Mouse (Mus musculus) right cerebral cortex, adult 2 months (tissue): ENCODE data around the gene Dpep2nb.
"Not testable (repeated sequence)": the region's sequence is repeated elsewhere in the genome, so short reads cannot be mapped to it uniquely, and the experiment has no call there.

Source experiments
- DNase-seq, 2 experiments: peaks; one replicate each; pipeline ENCODE4 v3.0.0; 2021 to 2022; ENCODE audit warnings: low spot score in 2 of 2

Dpep2nb gene

DNA sequence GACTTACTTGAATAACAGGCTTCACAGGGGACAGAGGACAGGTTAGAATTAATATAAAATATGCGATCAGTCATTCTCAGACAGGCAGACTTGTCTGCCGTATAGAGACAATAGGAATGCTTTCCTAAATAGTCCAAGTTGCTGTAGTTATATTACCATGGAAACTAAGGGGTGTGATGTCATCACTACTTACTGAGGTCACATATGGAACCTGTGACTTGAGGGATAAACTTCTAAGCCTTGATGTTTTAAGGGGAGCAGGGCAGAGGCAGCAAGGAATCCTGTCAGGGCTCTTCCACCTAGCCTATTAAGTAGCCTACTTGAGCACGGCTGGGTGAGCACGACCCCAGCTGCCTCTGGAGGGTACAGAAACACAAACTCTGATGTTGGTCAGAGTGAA is at the start of gene Dpep2nb:
Gene Dpep2nb (minus strand): TSS at position 101 of the 400 bp plus-strand sequence.
- DNase-seq, result no peak

DNA sequence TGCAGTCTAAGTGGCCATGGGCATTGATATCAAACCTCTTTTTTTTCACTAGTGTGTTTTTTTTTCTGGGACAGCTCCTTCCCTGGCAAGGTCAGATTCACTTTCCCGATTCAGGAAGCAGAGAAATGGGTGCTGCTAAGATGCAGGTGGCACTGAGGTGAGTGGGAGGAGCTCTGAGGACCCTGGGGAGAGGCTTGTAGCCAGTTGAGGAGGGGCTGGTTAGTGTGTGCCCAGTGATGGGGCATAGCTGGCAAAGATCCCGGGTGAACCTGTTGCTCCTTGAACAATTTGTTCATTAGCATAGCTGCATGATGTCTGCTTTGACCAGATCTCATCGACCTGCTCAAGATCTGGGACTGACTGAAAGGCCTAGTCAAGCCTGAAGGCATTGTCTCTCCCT is 49.3 kb upstream of the Dpep2nb start:
- DNase-seq, result no peak

DNA sequence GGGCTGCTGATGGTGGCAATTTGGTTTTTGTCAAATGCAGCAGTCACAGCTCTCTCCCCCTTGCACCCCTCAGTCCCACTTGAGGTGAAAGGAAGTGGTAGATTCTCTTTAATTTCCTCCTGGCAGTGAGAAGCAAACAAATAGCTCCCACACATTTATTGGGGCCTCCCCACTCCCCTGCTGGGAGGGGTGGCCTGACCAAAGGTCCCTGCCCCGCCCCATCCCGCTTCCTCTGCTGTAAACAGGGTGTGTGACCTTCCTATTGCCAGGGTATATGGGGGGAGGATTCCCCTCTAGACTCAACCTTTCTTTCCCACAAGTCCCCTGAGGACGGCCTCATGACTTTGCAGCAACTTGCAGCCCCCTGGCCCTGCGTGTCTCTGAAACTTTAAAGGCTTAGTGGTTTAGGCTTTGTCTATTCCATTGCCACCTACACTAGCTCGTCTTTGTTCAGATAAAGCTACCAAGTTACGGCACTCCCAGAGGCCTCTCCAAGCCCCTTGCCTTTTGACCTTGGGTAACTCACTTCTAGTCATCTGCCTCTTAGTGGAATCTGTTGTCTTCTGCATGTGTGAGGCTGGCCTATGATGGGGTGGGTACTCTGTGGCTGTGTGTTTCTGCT is 48.5 kb upstream of the Dpep2nb start:
- no peak for DNase-seq

DNA sequence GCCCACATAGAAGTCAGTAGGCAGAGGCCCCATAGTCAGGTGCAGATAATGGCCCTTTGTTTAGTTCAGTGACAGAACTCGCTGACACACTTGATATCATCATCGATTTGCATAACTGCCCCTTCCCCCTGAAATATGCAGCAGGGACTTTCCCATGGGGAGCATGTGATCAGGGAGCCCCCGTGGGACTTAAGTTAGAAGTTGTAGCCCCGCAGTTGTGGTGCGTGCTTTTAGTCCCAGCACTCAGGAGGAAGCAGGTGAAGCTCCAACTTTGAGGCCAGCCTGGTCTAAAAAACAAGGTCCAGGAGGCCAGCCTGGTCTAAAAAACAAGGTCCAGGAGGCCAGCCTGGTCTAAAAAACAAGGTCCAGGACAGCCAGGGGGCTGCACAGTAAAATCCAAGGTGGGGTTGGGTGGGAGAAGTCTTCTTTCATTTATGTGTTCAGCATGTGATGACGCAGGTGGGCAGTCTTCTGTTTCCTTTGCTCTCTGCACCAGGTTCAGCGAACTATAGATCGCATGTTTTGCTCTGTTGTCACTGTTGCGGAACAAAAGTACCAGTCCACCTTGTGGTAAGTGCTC is 46.8 kb upstream of the Dpep2nb start:
- no peak for DNase-seq

DNA sequence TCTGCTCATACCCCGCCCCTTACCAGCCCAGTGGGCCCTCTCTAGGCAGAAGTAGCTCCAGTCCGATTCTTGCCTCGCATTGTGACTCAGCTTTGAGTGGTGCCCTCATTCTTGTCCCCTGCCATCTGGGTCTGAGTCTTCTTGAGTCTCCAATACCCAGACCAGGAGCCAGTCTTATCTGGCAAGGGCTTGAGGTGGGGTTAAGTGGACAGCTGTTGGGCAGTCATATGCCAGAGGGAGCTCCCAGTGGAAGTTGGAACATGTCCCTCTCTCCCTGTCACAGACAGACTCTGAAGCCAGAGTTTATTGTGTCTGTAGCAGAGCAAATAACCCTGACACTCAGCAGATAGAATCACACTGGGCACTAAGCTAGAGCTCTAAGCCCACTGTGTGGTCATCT is 45.3 kb upstream of the Dpep2nb start:
- no peak for DNase-seq

DNA sequence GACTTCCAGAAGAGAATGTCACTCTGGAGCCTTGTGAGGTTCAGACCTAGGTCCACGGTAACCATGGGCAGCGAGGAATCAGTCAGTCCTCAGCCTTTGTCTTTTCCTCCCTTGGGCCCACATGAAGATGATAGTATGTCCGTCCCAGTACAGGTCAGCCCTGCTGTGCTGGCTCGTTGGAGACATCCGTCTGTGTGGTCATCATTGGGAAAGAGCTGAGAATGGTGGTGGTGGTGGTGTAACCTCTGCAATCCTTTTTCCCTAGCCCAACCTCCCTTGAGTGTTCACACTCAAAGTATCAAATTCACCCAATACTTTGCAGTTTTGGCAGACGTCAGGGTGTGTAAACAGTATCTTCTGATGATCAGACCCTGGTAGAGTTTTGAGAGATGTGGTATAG is 44.1 kb upstream of the Dpep2nb start:
- no peak for DNase-seq

DNA sequence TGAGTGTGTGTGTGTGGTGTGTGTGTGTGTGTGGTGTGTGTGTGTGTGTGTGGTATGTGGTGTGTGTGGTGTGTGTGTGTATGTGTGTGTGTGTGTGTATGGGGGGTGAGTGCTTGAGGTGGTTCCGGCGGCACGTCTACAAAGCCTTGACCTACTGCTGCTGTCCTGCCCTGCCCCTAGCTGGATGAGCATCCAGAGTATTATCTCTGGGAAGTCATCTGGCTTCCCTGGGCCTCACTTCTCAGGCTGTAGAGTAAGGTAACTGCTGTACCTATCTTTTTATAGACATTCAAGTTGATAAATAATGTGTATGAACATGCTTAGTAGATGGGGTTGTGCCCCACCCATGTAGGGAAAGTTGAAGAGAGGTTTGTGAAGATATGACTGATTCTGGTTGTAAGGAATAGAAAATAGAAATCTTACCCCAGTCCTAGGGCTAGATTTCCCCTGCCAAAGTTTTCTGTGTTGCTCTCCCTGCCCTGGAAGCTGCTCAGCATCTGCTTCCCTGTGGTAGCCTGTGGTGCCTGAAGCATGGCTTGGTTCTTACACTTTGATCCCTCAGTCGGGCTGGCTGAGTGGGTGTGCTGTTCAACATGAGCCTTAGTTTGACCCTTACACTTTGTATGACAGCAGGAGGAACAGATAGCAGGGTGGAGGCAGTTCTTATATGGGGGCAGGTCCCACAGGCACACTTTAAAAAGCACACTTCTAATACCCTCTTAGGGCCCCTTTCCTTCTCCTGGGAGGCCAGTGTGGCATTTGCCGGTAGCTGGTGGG is 42.3 kb upstream of the Dpep2nb start:
- DNase-seq, result no peak

DNA sequence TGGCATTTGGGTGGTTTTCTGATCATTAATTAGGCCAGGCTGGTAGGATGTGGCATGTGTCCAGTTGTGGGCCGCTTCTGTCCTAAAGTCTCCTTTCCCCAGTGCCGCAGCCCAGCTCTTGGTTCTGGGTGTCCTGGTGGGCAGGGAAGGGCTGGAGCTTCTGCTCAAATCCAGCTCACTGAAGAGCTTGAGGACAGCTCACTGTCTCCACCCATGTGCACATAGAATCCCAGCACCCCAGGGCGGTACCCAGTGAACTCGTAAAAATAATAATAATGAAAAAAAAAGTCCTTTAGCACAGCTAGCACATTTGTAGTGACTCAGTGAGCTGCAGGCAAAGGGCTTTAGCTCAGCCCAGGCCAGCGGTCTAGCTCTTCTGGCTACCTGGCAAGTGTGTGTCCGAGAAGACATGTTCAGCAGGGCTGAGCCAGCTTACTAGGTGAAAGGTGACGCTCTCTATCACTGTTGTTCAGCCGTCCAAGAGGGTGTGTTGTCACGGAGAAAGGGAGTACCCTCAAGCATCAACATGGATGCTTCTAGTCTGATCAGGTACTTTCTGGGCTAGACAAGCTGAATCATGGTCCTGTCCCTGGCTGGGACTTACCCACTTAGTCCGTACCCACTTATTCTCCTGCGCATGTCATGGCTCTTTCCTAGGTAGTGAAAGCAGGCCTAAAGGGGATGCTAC is 41.2 kb upstream of the Dpep2nb start:
- no peak for DNase-seq

DNA sequence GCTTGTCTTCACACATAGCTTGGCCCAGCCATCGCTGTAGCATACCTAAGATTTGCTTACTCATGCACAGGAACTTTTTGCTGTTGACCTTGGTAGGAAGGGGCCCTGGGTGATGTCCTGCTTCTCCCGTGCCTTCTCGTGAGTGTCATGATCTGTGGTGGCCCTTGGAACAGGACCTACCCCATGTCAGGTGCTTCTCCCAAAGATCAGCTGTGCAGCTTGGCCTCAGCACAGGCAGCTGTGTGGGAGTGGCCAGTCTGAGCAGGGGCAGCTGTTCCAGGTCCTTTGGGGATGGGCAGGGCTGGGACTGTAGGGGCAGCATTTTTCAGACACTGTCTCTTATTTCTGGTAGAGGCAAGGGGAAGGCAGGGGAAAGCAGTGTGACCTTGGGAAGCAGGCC is 38.4 kb upstream of the Dpep2nb start:
- no peak for DNase-seq

DNA sequence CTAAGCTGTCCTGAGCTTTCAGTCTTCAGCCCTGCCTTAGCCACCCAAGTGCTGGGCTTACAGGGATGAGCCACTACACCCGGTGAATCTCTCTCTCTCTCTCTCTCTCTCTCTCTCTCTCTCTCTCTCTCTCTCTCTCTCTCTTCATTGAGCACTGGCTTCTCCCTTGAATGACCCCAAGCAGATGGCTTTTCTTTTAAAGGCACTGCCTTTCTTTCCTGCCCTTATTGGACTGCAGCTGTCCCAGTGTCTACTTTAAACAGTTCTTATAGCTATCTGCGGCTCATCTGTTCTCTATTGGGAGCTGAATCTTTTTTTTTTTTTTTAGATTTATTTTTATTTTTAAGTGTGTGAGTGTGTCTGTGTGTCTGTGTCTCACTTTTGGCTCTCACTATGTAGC is 37.3 kb upstream of the Dpep2nb start:
- no peak for DNase-seq

DNA sequence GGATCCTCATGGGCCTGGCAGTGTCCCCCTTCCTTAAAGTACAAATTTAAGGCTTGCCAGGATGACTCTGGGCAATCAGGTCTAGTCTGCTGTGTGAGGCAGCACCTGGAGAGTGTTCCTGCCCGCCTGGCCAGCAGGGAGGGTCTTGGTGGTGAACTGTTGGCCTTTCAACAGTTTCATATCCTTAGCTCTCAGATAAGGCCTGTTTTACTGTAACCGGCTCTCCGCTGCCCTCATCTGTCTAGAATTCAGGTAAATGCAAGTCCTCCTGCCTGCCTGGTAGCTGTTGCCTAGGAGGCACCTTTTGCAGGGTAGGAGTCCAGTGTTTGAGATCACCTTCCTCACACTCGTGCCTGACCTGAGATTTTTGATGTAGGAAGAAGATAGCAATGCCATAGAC is 34.4 kb upstream of the Dpep2nb start:
- no peak for DNase-seq

DNA sequence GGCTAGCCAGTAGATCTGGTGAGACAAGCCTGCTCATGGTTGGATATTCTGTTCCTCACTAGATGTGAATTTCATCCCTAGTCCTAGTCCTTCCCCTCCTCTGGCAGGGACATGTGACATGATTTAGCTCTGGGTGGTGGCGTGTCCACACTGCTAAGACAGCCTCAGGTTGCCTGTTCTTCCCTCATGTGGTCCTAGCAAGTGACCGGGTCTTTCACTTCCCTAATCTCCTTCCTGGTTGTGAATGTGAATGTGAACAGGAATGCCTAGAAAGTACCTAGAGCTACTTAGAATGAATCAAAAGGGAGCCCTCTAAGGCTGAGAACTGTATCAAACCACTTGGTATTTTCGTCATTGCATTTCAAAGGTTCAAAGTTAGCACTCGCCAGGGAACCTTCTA is 33.8 kb upstream of the Dpep2nb start:
- no peak for DNase-seq

DNA sequence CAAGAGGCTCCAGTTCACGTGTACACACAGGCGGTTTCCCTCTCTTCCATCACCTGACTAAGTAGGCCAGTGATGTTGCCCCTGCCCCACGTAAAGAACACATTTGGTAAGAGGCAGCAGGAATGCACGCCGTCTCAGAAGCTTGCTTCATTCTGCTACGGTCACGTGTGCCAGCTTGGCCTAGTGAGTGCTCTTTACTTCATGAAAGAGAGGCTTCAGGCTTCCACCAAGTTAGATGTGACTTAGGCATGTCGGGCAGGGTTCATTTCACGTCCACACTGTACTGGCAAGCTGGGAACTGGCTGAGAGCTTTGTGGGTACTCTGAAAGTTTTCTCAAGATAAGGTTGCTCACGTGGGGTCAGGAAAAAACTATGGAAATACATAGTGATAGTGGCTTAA is 32.9 kb upstream of the Dpep2nb start:
- no peak for DNase-seq

DNA sequence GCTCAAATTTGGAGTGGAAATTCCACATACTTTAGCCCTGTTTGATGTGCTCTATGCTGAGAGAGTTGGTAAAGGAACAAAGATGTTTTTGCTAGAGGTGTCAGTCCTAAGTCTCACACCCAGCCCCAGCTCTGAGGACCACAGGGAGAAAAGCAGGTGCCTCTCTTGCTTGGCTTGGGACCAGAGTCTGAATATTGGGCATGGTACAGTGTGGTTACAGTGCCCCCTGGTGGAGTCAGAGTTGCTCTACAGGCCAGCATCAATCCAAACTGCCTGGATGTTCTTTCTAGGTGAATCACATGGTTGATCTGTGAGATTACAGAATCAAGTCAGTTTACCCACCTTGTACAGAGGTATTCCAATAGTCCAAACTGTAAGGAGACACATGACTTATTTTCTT is 16.7 kb upstream of the Dpep2nb start:
- DNase-seq, result peak; percentile 82 to 84

DNA sequence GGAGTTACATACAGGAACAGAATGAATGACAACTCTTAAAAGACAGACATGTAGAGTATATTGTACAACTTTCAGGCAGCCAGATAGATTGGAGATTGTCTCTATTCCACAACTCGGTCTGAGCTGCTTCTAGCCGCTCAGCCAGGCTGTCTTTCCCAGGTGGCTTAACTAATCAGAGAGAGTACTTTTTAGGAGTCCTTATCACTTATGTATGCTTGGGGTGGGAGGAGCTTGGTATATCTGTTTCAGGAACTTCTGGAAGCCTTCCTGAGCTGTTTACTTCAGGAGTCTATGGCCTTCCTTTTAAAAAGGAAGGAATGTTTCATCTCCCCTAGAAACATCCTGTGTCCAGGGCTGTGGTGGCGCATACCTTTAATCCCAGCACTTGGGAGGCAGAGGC is 12.3 kb upstream of the Dpep2nb start:
- DNase-seq, result no peak

DNA sequence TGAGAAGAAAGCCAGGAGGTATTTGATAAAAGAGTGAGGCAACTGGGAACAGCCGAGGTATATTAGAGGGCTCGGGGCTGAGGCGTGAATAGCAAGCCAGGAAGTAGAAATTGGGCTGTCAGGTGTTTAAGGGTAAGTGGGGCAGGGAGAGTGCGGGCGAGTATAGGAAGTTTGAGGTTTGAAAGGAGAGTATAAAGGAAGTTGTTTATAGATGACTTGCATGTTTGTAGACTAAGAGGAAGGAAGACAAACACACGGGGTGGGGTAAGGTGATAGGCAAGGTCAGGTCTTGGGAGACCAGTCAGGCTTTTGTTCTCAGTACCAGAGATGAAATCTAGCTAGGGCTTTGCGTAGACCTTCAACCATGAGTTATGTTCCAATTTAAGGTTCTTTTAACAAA is 11.4 kb upstream of the Dpep2nb start:
- no peak for DNase-seq

DNA sequence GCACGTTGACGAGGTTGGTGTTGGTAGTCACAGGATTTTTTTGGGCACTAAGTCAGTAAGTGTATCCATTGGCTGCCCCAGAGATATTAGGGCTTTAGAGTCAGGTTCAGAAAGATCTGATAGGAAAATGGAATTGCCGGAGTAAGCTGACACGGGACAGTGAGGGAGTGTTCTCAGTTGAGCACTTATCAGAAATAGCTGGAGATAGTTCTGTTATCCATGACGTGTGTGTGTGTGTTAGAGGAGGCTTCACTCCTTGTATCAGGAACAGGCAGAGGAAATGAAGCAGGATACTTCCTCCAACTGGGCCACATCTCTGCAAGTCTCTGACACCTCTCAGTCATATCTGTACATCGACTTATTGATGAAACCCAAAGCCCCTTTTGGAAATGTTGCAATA is 10.5 kb upstream of the Dpep2nb start:
- no peak for DNase-seq

DNA sequence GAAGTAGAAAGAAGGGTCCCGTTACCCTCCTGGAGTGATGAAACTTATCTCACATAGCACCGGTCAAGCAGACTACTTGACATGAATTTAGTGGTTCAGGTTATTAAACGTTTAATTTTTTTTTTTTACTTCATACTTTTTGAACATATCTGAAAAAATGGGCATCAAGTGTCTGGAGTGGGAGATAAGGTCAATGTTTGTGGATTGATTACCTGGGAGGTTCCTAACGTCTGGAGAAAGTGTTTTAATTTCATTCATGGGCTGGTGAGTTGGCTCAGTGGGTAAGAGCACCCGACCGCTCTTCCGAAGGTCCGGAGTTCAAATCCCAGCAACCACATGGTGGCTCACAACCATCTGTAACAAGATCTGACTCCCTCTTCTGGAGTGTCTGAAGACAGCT is 6.4 kb upstream of the Dpep2nb start:
- DNase-seq, result not testable (repeated sequence)

DNA sequence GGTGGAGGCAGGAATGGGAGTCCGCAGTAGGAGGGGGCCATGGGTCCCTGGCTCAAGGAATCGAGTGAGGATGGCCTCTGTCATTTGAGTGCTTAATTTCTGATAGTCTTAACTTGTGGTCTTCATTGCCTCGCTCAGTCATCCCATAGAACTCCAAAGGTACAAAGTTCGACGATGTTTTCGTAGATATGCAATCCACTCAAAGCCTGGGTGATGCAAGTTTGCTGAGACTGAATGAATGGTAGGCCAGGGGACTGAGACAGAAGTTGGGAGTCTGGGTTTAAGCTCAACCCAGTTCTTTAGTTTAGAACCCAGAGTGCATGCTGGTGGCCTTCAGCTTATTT is 5.8 kb upstream of the Dpep2nb start, which contains the start of gene Ddx28:
Gene Ddx28 (minus strand): TSS at position 240 of the 344 bp plus-strand sequence.
- DNase-seq, result no peak

DNA sequence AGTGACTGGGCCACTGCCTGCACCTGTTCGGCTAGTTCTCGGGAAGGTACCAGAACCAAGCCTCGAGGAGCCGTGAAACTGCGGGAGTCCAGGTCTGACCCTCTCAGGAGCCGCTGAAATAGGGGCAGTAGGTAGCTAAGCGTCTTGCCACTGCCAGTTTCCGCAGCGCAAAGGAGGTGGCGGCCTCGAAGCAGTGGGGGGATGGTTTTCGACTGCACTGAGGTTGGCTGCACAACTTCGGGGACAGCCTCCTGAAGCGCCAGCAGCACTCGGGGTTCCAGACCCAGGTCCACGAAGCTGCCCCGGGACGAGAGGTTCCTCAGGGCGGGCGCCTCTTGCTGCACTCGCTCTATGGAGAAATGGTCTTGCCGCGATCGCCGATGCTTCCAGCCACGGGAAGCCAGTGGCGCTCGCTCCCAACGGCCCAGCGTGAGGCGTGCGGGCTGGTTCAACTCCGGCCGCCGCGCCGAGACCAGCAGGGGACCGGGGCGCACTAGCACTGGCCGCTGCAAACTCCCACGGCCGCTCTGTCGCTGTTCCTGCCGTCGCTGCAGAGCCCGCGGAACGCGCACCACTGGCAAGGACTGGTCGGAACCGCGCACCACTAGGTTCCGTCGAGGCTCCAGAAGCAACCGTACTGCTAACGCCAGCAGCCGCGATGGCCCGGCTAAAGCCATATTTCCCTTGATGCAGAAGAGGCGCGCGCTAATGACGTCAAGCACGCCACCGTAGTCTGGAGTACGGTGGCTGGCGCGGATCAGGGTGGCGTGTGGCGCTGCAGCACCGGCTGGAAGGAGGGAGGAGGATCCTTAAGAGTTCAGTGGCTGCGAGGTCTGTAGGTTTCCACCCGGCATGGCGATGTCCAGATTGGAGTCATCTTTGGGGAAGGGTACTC is 5.2 kb upstream of the Dpep2nb start:
- DNase-seq, result peak; percentile 97

DNA sequence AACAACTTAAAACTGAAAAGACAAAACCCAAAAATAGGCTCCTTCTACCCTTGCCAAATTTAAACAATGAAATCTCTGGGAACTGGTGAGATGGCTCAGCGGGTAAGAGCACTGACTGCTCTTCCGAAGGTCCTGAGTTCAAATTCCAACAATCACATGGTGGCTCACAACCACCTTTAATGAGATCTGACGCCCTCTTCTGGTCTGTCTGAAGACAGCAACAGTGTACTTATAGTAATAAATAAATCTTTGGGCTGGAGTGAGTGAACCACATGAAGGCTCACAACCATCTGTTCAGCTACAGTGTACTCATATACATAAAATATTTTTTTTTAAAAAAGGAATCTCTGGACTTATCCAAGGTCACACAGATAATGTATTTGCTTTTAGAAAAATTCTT is 2.1 kb upstream of the Dpep2nb start:
- not testable (repeated sequence) for DNase-seq

DNA sequence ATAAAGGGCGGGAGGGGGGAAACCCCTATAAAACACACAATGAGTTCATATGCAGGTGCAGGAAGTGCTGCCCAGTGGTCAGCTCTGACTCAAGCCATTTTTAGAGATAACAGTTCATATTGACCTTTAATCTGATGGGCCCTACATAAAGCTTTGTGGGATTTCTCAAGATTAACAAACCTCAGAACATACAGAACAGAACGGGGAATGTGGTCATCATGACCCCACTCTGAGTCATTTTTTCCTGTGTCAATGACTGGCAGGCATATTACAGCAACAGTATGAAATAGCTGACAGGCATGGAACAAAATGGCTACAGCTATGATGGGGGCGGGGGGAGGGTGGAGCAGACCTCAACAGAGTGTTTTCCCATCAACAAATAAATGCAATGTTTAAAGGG is 1.4 kb upstream of the Dpep2nb start:
- DNase-seq, result no peak
